Mouse (Mus musculus): ENCODE data around the gene Gm340.

GRCm38 (mm10) chr19:41589026-41589425 lies 6.9 kb downstream of the Gm340 start:
- TF ChIP-seq CTCF (IDR thresholded peaks at IDR 0.05; ENCODE audit: low read depth) (no peak), EP300 (IDR thresholded peaks at IDR 0.05; ENCODE audit: low read depth) (no peak)

All from liver, embryonic 14.5 days (tissue).